Mouse (Mus musculus): ENCODE results near the gene Runx2. TPM values are rescaled to one million over a fixed set of nuclear protein-coding genes. Genes with fewer than 3 reads are reported as not detected.

The Runx2 gene
- polyA plus RNA-seq, 1 experiment from 2014 or later, result 0.44 TPM

DNA sequence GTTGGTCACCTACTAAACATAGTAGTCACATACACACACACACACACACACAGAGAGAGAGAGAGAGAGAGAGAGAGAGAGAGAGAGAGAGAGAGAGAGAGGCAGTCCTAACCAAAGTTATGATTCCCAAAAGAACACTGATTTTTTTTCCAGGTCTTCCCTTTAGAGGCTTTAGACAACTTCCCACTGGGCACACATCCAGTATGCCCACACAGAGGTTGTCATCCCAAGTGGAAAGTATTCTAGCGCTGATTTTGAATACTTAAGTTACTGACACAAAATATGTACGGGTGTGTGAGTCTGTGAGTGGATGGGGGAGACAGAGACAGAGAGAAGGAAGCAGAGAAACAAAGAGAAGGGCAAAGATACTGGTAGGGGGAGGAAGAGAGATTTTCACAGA lies 265.0 kb downstream of the Runx2 start:
- no peak for ATAC-seq (ENCODE audit: low read depth)
- Histone ChIP-seq H3K27ac (ENCODE audit: low read depth, low read length) (no peak overlapping the region), H3K36me3 (ENCODE audit: control insufficient read depth, insufficient read depth, low read length) (no peaks in the 10 kb centered on the region), H3K4me3 (ENCODE audit: low read depth, low read length) (no peak overlapping the region), H3K4me1 (ENCODE audit: control insufficient read depth, insufficient read depth, low read length) (no peaks in the 10 kb centered on the region), H3K9ac (replicated peaks; ENCODE audit: low read depth, low read length) (no peak overlapping the region), H3K9me3 (ENCODE audit: control insufficient read depth, low read length) (no peaks in the 10 kb centered on the region), H3K4me2 (ENCODE audit: low read depth, low read length) (no peak overlapping the region), H3K27me3 (ENCODE audit: control insufficient read depth, insufficient read depth, low read length) (no peaks in the 10 kb centered on the region)
- 82% methylated on average over 2 of the region's 2 CpGs for WGBS

DNA sequence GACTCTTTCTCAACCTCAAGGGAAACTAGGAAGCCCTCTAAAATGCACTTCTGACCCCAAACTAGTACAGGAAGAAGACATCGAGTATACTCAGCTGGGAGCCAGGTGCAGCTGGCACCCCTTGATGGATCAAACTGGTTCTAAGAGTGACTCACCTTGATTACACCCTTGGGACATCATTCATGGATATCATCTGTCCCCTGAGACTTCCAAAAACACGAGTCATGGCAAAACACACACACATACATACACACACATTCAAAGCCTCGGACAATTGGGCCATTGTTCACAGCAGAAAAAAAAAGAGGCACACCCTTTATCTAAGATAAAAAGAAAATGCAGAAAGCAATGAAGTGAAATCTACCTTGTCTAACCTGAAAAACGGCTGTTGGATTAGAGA lies 266.7 kb downstream of the Runx2 start:
- H3K36me3 ChIP-seq (ENCODE audit: control insufficient read depth, insufficient read depth, low read length), result no peaks in the 10 kb centered on the region
- H3K27ac ChIP-seq (ENCODE audit: low read depth, low read length), result no peak overlapping the region
- no peak overlapping the region for H3K4me3 ChIP-seq (ENCODE audit: low read depth, low read length)
- H3K4me2 ChIP-seq (ENCODE audit: low read depth, low read length), result no peak overlapping the region
- H3K27me3 ChIP-seq (ENCODE audit: control insufficient read depth, insufficient read depth, low read length), result no peaks in the 10 kb centered on the region
- no peaks in the 10 kb centered on the region for H3K9me3 ChIP-seq (ENCODE audit: control insufficient read depth, low read length)
- no peak for ATAC-seq (ENCODE audit: low read depth)
- H3K4me1 ChIP-seq (ENCODE audit: control insufficient read depth, insufficient read depth, low read length), result no peaks in the 10 kb centered on the region
- no peak overlapping the region for H3K9ac ChIP-seq (replicated peaks; ENCODE audit: low read depth, low read length)
- WGBS, result 72% methylated on average over 4 of the region's 4 CpGs

DNA sequence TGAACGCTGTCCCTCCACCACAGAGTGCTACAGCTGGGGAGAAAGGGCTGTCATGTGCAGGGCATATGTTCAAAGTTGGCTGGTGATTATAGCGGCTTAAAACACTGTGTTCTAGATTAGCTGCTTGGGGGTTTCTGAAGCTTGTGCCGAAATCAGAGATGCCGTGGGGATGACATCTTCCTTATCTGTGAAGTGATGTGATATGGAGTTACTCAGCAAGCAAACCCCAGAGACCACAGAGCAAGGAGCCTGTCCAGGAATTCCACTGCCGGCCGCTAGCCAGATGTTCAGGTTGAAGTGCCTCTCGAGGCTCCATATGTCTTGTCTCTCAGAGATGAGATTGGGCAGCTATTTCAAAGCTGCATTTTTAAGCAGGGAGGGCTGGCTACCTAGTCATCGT lies 267.8 kb downstream of the Runx2 start:
- H3K4me2 ChIP-seq (ENCODE audit: low read depth, low read length), result no peak overlapping the region
- H3K27me3 ChIP-seq (ENCODE audit: control insufficient read depth, insufficient read depth, low read length), result no peaks in the 10 kb centered on the region
- no peaks in the 10 kb centered on the region for H3K9me3 ChIP-seq (ENCODE audit: control insufficient read depth, low read length)
- H3K27ac ChIP-seq (ENCODE audit: low read depth, low read length), result no peak overlapping the region
- ATAC-seq (ENCODE audit: low read depth), result no peak
- H3K4me1 ChIP-seq (ENCODE audit: control insufficient read depth, insufficient read depth, low read length), result no peaks in the 10 kb centered on the region
- H3K4me3 ChIP-seq (ENCODE audit: low read depth, low read length), result no peak overlapping the region
- 76% methylated on average over 8 of the region's 8 CpGs for WGBS
- H3K36me3 ChIP-seq (ENCODE audit: control insufficient read depth, insufficient read depth, low read length), result no peaks in the 10 kb centered on the region
- H3K9ac ChIP-seq (replicated peaks; ENCODE audit: low read depth, low read length), result no peak overlapping the region

GRCm38 (mm10) chr17:44545141-44545813 lies 269.3 kb downstream of the Runx2 start:
- Histone ChIP-seq H3K27ac (ENCODE audit: low read depth, low read length) (no peak overlapping the region), H3K36me3 (ENCODE audit: control insufficient read depth, insufficient read depth, low read length) (no peaks in the 10 kb centered on the region), H3K4me2 (ENCODE audit: low read depth, low read length) (no peak overlapping the region), H3K9ac (replicated peaks; ENCODE audit: low read depth, low read length) (no peak overlapping the region), H3K4me3 (ENCODE audit: low read depth, low read length) (no peak overlapping the region), H3K27me3 (ENCODE audit: control insufficient read depth, insufficient read depth, low read length) (no peaks in the 10 kb centered on the region), H3K4me1 (ENCODE audit: control insufficient read depth, insufficient read depth, low read length) (no peaks in the 10 kb centered on the region), H3K9me3 (ENCODE audit: control insufficient read depth, low read length) (no peaks in the 10 kb centered on the region)
- no peak for ATAC-seq (ENCODE audit: low read depth)
- WGBS, result 62% methylated on average over 14 of the region's 14 CpGs

DNA sequence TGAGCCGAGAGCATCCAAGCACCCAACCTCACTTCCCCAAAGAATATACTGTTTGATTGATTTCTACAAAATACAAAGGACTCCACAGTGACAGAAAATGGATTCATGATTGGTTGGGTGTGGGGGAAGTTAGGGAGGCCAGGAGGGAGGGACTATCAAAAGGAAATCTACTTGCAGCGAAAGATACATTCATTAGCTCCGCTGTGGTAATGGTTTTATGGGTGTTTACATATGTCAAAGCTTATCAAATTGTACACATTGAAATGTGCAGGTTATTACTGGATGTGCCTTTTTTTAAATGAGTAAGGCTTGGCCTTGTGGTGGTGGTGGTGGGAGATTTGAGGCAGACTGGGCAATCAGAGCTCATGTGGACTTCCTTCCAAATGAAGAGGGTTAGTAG lies 271.9 kb downstream of the Runx2 start:
- no peaks in the 10 kb centered on the region for H3K9me3 ChIP-seq (ENCODE audit: control insufficient read depth, low read length)
- H3K27ac ChIP-seq (ENCODE audit: low read depth, low read length), result no peak overlapping the region
- no peak overlapping the region for H3K4me3 ChIP-seq (ENCODE audit: low read depth, low read length)
- H3K36me3 ChIP-seq (ENCODE audit: control insufficient read depth, insufficient read depth, low read length), result no peaks in the 10 kb centered on the region
- no peaks in the 10 kb centered on the region for H3K4me1 ChIP-seq (ENCODE audit: control insufficient read depth, insufficient read depth, low read length)
- ATAC-seq (ENCODE audit: low read depth), result no peak
- H3K27me3 ChIP-seq (ENCODE audit: control insufficient read depth, insufficient read depth, low read length), result no peaks in the 10 kb centered on the region
- H3K4me2 ChIP-seq (ENCODE audit: low read depth, low read length), result no peak overlapping the region
- WGBS, result 83% methylated on average over 3 of the region's 3 CpGs
- H3K9ac ChIP-seq (replicated peaks; ENCODE audit: low read depth, low read length), result no peak overlapping the region

- ATAC-seq (ENCODE audit: low read depth), result no peak
- no peak overlapping the region for H3K4me3 ChIP-seq (ENCODE audit: low read depth, low read length)
- H3K4me1 ChIP-seq (ENCODE audit: control insufficient read depth, insufficient read depth, low read length), result no peaks in the 10 kb centered on the region
- H3K27ac ChIP-seq (ENCODE audit: low read depth, low read length), result no peak overlapping the region
- no peak overlapping the region for H3K9ac ChIP-seq (replicated peaks; ENCODE audit: low read depth, low read length)
- no peak overlapping the region for H3K4me2 ChIP-seq (ENCODE audit: low read depth, low read length)
- no peaks in the 10 kb centered on the region for H3K9me3 ChIP-seq (ENCODE audit: control insufficient read depth, low read length)
- H3K36me3 ChIP-seq (ENCODE audit: control insufficient read depth, insufficient read depth, low read length), result no peaks in the 10 kb centered on the region
- WGBS, result 63% methylated on average over 5 of the region's 5 CpGs
- H3K27me3 ChIP-seq (ENCODE audit: control insufficient read depth, insufficient read depth, low read length), result no peaks in the 10 kb centered on the region
These were observed 273.9 kb downstream of the Runx2 start for GRCm38 (mm10) chr17:44540699-44541098.

GRCm38 (mm10) chr17:44538921-44539320 lies 275.7 kb downstream of the Runx2 start:
- H3K9me3 ChIP-seq (ENCODE audit: control insufficient read depth, low read length), result no peaks in the 10 kb centered on the region
- 79% methylated on average over 11 of the region's 11 CpGs for WGBS
- no peak for ATAC-seq (ENCODE audit: low read depth)
- no peaks in the 10 kb centered on the region for H3K27me3 ChIP-seq (ENCODE audit: control insufficient read depth, insufficient read depth, low read length)
- no peak overlapping the region for H3K4me2 ChIP-seq (ENCODE audit: low read depth, low read length)
- no peaks in the 10 kb centered on the region for H3K4me1 ChIP-seq (ENCODE audit: control insufficient read depth, insufficient read depth, low read length)
- H3K9ac ChIP-seq (replicated peaks; ENCODE audit: low read depth, low read length), result no peak overlapping the region
- no peak overlapping the region for H3K27ac ChIP-seq (ENCODE audit: low read depth, low read length)
- no peaks in the 10 kb centered on the region for H3K36me3 ChIP-seq (ENCODE audit: control insufficient read depth, insufficient read depth, low read length)
- no peak overlapping the region for H3K4me3 ChIP-seq (ENCODE audit: low read depth, low read length)

DNA sequence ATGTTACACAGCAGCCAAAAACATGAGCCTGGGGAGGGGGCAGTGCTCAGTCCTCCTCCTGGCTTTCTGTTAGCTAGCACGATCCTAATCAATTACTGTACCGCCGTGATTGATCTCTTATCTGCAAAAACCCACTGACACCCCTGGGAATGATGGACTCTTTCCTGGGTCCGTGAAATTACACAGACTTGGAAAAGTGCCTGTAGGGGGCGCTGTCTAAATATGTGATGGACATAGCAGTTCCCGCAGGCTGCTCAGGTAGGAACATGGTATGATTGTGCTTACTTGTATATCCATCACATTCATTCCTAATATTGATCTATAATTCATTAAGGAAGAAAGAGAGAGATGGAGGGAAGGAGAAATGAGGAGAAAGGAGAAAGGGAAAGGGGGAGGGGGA lies 284.6 kb downstream of the Runx2 start:
- Histone ChIP-seq H3K27ac (ENCODE audit: low read depth, low read length) (no peak overlapping the region), H3K4me3 (ENCODE audit: low read depth, low read length) (no peak overlapping the region), H3K4me2 (ENCODE audit: low read depth, low read length) (no peak overlapping the region), H3K9me3 (ENCODE audit: control insufficient read depth, low read length) (no peaks in the 10 kb centered on the region), H3K36me3 (ENCODE audit: control insufficient read depth, insufficient read depth, low read length) (no peaks in the 10 kb centered on the region), H3K4me1 (ENCODE audit: control insufficient read depth, insufficient read depth, low read length) (no peaks in the 10 kb centered on the region), H3K9ac (replicated peaks; ENCODE audit: low read depth, low read length) (no peak overlapping the region), H3K27me3 (ENCODE audit: control insufficient read depth, insufficient read depth, low read length) (no peaks in the 10 kb centered on the region)
- ATAC-seq (ENCODE audit: low read depth), result no peak
- 79% methylated on average over 6 of the region's 6 CpGs for WGBS

DNA sequence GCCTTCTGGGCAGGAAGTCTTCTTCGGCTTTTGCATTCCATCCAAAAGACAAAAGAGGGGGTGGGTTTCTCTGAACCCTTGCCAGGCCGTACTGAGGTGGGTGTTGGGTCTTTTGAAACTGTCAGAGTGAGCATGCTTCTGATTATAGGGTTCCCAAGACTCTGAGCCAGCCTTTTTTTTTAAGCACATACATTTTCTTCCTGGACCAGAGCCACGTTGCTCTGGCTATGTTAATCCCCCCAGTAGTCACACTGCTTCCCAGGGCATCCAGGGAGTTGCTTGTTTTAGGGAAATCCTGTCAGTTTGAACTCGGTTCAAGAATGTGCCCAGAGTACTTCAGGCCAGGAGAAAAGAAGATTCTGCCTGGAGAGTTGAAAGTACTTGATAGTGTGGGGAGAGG lies 286.0 kb downstream of the Runx2 start:
- no peak overlapping the region for H3K9ac ChIP-seq (replicated peaks; ENCODE audit: low read depth, low read length)
- H3K4me1 ChIP-seq (ENCODE audit: control insufficient read depth, insufficient read depth, low read length), result no peaks in the 10 kb centered on the region

More for the DNA sequence above, 286.0 kb downstream of the Runx2 start:
- H3K27ac ChIP-seq (ENCODE audit: low read depth, low read length), result no peak overlapping the region
- ATAC-seq (ENCODE audit: low read depth), result no peak
- H3K4me3 ChIP-seq (ENCODE audit: low read depth, low read length), result no peak overlapping the region
- H3K36me3 ChIP-seq (ENCODE audit: control insufficient read depth, insufficient read depth, low read length), result no peaks in the 10 kb centered on the region
- H3K27me3 ChIP-seq (ENCODE audit: control insufficient read depth, insufficient read depth, low read length), result no peaks in the 10 kb centered on the region
- no peaks in the 10 kb centered on the region for H3K9me3 ChIP-seq (ENCODE audit: control insufficient read depth, low read length)
- WGBS, result 55% methylated on average over 4 of the region's 4 CpGs
- no peak overlapping the region for H3K4me2 ChIP-seq (ENCODE audit: low read depth, low read length)

Data from neural tube, embryonic 14.5 days (tissue).